Mouse (Mus musculus): Measurements from ENCODE around the gene Comt. TPM values are rescaled to one million over a fixed set of nuclear protein-coding genes. Genes with fewer than 3 reads are reported as not detected.
A peak's percentile ranks its signal among the peaks of the same experiment; 100 is the strongest.

Comt gene
- polyA plus RNA-seq, 1 experiment from 2014 or later: 50.8 TPM

- Histone ChIP-seq H3K36me3 (ENCODE audit: control insufficient read depth, insufficient read depth, low read length) (peaks cover 34% of the 10 kb centered on the region), H3K9me3 (ENCODE audit: control insufficient read depth, low read length) (no peaks in the 10 kb centered on the region), H3K27me3 (ENCODE audit: control insufficient read depth, insufficient read depth, low read length) (no peaks in the 10 kb centered on the region), H3K9ac (ENCODE audit: low read length) (no peak overlapping the region), H3K4me3 (ENCODE audit: low read depth, low read length) (no peak overlapping the region), H3K4me1 (ENCODE audit: control insufficient read depth, insufficient read depth, low read length) (peaks cover 72% of the 10 kb centered on the region), H3K27ac (ENCODE audit: low read depth, low read length) (no peak overlapping the region), H3K4me2 (no peak overlapping the region)
- ATAC-seq (ENCODE audit: low FRiP score) (no peak), DNase-seq (ENCODE audit: low spot score, missing footprints) (no peak)
- 96% methylated on average over 27 of the region's 27 CpGs for WGBS
Measured at GRCm38 (mm10) chr16:18396791-18397621, 29.6 kb downstream of the Comt start.

- Histone ChIP-seq H3K27ac (ENCODE audit: low read depth, low read length) (peak overlapping the region; percentile 48; the same call in 1 of the 2 replicates), H3K9ac (ENCODE audit: low read length) (peak overlapping the region; percentile 48), H3K4me3 (ENCODE audit: low read depth, low read length) (no peak overlapping the region), H3K36me3 (ENCODE audit: control insufficient read depth, insufficient read depth, low read length) (peaks cover 28% of the 10 kb centered on the region), H3K9me3 (ENCODE audit: control insufficient read depth, low read length) (no peaks in the 10 kb centered on the region), H3K27me3 (ENCODE audit: control insufficient read depth, insufficient read depth, low read length) (no peaks in the 10 kb centered on the region), H3K4me2 (peak overlapping the region; percentile 64), H3K4me1 (ENCODE audit: control insufficient read depth, insufficient read depth, low read length) (peaks cover 65% of the 10 kb centered on the region)
- 57% methylated on average over 2 of the region's 2 CpGs for WGBS
- ATAC-seq (ENCODE audit: low FRiP score) (no peak), DNase-seq (ENCODE audit: low spot score, missing footprints) (no peak)
Measured at GRCm38 (mm10) chr16:18396201-18396600, 30.5 kb downstream of the Comt start.

GRCm38 (mm10) chr16:18395620-18396036 is 31.0 kb downstream of the Comt start:
- 22% methylated on average over 6 of the region's 7 CpGs for WGBS
- Histone ChIP-seq H3K9me3 (ENCODE audit: control insufficient read depth, low read length) (no peaks in the 10 kb centered on the region), H3K9ac (ENCODE audit: low read length) (peak overlapping the region; percentile 48), H3K27ac (ENCODE audit: low read depth, low read length) (peak overlapping the region; percentile 48; the same call in 1 of the 2 replicates), H3K4me3 (ENCODE audit: low read depth, low read length) (no peak overlapping the region), H3K4me1 (ENCODE audit: control insufficient read depth, insufficient read depth, low read length) (peaks cover 60% of the 10 kb centered on the region), H3K27me3 (ENCODE audit: control insufficient read depth, insufficient read depth, low read length) (no peaks in the 10 kb centered on the region), H3K4me2 (peak overlapping the region; percentile 64), H3K36me3 (ENCODE audit: control insufficient read depth, insufficient read depth, low read length) (peaks cover 28% of the 10 kb centered on the region)
- ATAC-seq (ENCODE audit: low FRiP score) (no peak), DNase-seq (ENCODE audit: low spot score, missing footprints) (no peak)

GRCm38 (mm10) chr16:18394777-18395619 is 31.7 kb downstream of the Comt start:
- no peaks in the 10 kb centered on the region for H3K27me3 ChIP-seq (ENCODE audit: control insufficient read depth, insufficient read depth, low read length)
- peak; percentile 94 for DNase-seq (ENCODE audit: low spot score, missing footprints)
- peaks cover 28% of the 10 kb centered on the region for H3K36me3 ChIP-seq (ENCODE audit: control insufficient read depth, insufficient read depth, low read length)
- no peaks in the 10 kb centered on the region for H3K9me3 ChIP-seq (ENCODE audit: control insufficient read depth, low read length)
- 0 out of 2 replicates have a peak overlapping the region, but pooled peaks have one; percentile 5 for H3K4me3 ChIP-seq (ENCODE audit: low read depth, low read length)
- peak overlapping the region; percentile 84 for H3K27ac ChIP-seq (ENCODE audit: low read depth, low read length)
- WGBS: 15% methylated on average over 11 of the region's 11 CpGs
- peak overlapping the region; percentile 64 for H3K4me2 ChIP-seq
- H3K9ac ChIP-seq (ENCODE audit: low read length): peak overlapping the region; percentile 49; the same call in 1 of the 2 replicates
- peaks cover 53% of the 10 kb centered on the region for H3K4me1 ChIP-seq (ENCODE audit: control insufficient read depth, insufficient read depth, low read length)
- peak; percentile 57 for ATAC-seq (ENCODE audit: low FRiP score)

GRCm38 (mm10) chr16:18394056-18394455 is 32.6 kb downstream of the Comt start:
- H3K9ac ChIP-seq (ENCODE audit: low read length): peak overlapping the region; percentile 90
- peak overlapping the region; percentile 85 for H3K4me3 ChIP-seq (ENCODE audit: low read depth, low read length)
- no peaks in the 10 kb centered on the region for H3K27me3 ChIP-seq (ENCODE audit: control insufficient read depth, insufficient read depth, low read length)
- ATAC-seq (ENCODE audit: low FRiP score) (no peak), DNase-seq (ENCODE audit: low spot score, missing footprints) (peak; percentile 85)
- 73% methylated on average over 3 of the region's 3 CpGs for WGBS
- H3K36me3 ChIP-seq (ENCODE audit: control insufficient read depth, insufficient read depth, low read length): peaks cover 21% of the 10 kb centered on the region
- peak overlapping the region; percentile 64 for H3K4me2 ChIP-seq
- H3K9me3 ChIP-seq (ENCODE audit: control insufficient read depth, low read length): no peaks in the 10 kb centered on the region
- peaks cover 47% of the 10 kb centered on the region for H3K4me1 ChIP-seq (ENCODE audit: control insufficient read depth, insufficient read depth, low read length)
- 0 out of 2 replicates have a peak overlapping the region, but pooled peaks have one; percentile 87 for H3K27ac ChIP-seq (ENCODE audit: low read depth, low read length)

- Histone ChIP-seq H3K4me2 (peak overlapping the region; percentile 64), H3K27me3 (ENCODE audit: control insufficient read depth, insufficient read depth, low read length) (no peaks in the 10 kb centered on the region), H3K4me1 (ENCODE audit: control insufficient read depth, insufficient read depth, low read length) (peaks cover 47% of the 10 kb centered on the region), H3K36me3 (ENCODE audit: control insufficient read depth, insufficient read depth, low read length) (peaks cover 16% of the 10 kb centered on the region), H3K4me3 (ENCODE audit: low read depth, low read length) (peak overlapping the region; percentile 85), H3K9ac (ENCODE audit: low read length) (peak overlapping the region; percentile 90), H3K9me3 (ENCODE audit: control insufficient read depth, low read length) (no peaks in the 10 kb centered on the region), H3K27ac (ENCODE audit: low read depth, low read length) (peak overlapping the region; percentile 87; the same call in 1 of the 2 replicates)
- peak; percentile 85 for DNase-seq (ENCODE audit: low spot score, missing footprints)
- WGBS: 56% methylated on average over 5 of the region's 5 CpGs
- no peak for ATAC-seq (ENCODE audit: low FRiP score)
Measured at GRCm38 (mm10) chr16:18393595-18393994, 33.1 kb downstream of the Comt start.

- ATAC-seq (ENCODE audit: low FRiP score) (peak; percentile 87), DNase-seq (ENCODE audit: low spot score, missing footprints) (peak; percentile 98)
- peak overlapping the region; percentile 90 for H3K9ac ChIP-seq (ENCODE audit: low read length)
- peak overlapping the region; percentile 64 for H3K4me2 ChIP-seq
- no peaks in the 10 kb centered on the region for H3K9me3 ChIP-seq (ENCODE audit: control insufficient read depth, low read length)
- H3K27me3 ChIP-seq (ENCODE audit: control insufficient read depth, insufficient read depth, low read length): no peaks in the 10 kb centered on the region
- peak overlapping the region; percentile 85 for H3K4me3 ChIP-seq (ENCODE audit: low read depth, low read length)
- WGBS: under 1% methylated on average over 61 of the region's 63 CpGs
- H3K27ac ChIP-seq (ENCODE audit: low read depth, low read length): peak overlapping the region; percentile 87
- peaks cover 54% of the 10 kb centered on the region for H3K4me1 ChIP-seq (ENCODE audit: control insufficient read depth, insufficient read depth, low read length)
- peaks cover 9% of the 10 kb centered on the region for H3K36me3 ChIP-seq (ENCODE audit: control insufficient read depth, insufficient read depth, low read length)
Measured at GRCm38 (mm10) chr16:18392469-18393426, 33.9 kb downstream of the Comt start.

GRCm38 (mm10) chr16:18391728-18392127 is 34.9 kb downstream of the Comt start:
- peak; percentile 82 for DNase-seq (ENCODE audit: low spot score, missing footprints)
- peak overlapping the region; percentile 14; the same call in 1 of the 2 replicates for H3K27ac ChIP-seq (ENCODE audit: low read depth, low read length)
- H3K4me2 ChIP-seq: no peak overlapping the region
- no peaks in the 10 kb centered on the region for H3K36me3 ChIP-seq (ENCODE audit: control insufficient read depth, insufficient read depth, low read length)
- 83% methylated on average over 3 of the region's 3 CpGs for WGBS
- H3K9ac ChIP-seq (ENCODE audit: low read length): no peak overlapping the region
- H3K4me3 ChIP-seq (ENCODE audit: low read depth, low read length): no peak overlapping the region
- H3K9me3 ChIP-seq (ENCODE audit: control insufficient read depth, low read length): no peaks in the 10 kb centered on the region
- H3K27me3 ChIP-seq (ENCODE audit: control insufficient read depth, insufficient read depth, low read length): no peaks in the 10 kb centered on the region
- H3K4me1 ChIP-seq (ENCODE audit: control insufficient read depth, insufficient read depth, low read length): peaks cover 63% of the 10 kb centered on the region
- no peak for ATAC-seq (ENCODE audit: low FRiP score)
